Mouse (Mus musculus) small intestine, adult 2 months (tissue): ENCODE data around the gene Stat6.

ENCODE experiments used
- CTCF ChIP-seq: fragments of 200-500 bp; IDR thresholded peaks from 2 replicates; pipeline ENCODE4 v1.5.1; 2012; ENCODE audit warnings: low read depth, mild to moderate bottlenecking, control low read depth, inconsistent platforms, low read length, moderate library complexity, mixed read lengths; ENCODE audit not compliant: insufficient replicate concordance, insufficient read length; ENCODE audit errors: extremely low read depth
- POLR2A ChIP-seq: fragments of 200-500 bp; IDR thresholded peaks from 2 replicates; pipeline ENCODE4 v1.6.1; 2012; ENCODE audit warnings: low read depth, mild to moderate bottlenecking, control low read depth, inconsistent platforms, low read length, moderate library complexity

GRCm38 (mm10) chr10:127619119-127619721 lies 23.6 kb upstream of the Stat6 start:
- TF ChIP-seq POLR2A (no peak), CTCF (no peak)
